Mouse (Mus musculus): ENCODE data around the gene Ppp1r1a. TPM values are rescaled to one million over a fixed set of nuclear protein-coding genes. Genes with fewer than 3 reads are reported as not detected.
A peak's percentile ranks its signal among the peaks of the same experiment; 100 is the strongest.

Ppp1r1a gene
- polyA plus RNA-seq, 1 experiment from 2014 or later, result 53.1 TPM

- no peak overlapping the region for H3K9ac ChIP-seq
- no peaks in the 10 kb centered on the region for H3K36me3 ChIP-seq
- 0% methylated on average over 1 of the region's 1 CpGs for WGBS
- peak; percentile 71 for ATAC-seq (ENCODE audit: low FRiP score, low read depth)
- H3K4me3 ChIP-seq, result no peak overlapping the region
- no peak overlapping the region for H3K4me2 ChIP-seq (replicated peaks)
- H3K9me3 ChIP-seq, result no peaks in the 10 kb centered on the region
- no peaks in the 10 kb centered on the region for H3K27me3 ChIP-seq (replicated peaks)
- no peaks in the 10 kb centered on the region for H3K4me1 ChIP-seq
- H3K27ac ChIP-seq, result no peak overlapping the region
Observed at GRCm38 (mm10) chr15:103482488-103482887, 55.3 kb downstream of the Ppp1r1a start.

Other genes starting within 250 kb of the Ppp1r1a start
- 0.25 and 0.29 TPM in 2 replicates for gene Gpr84, start 227.4 kb downstream of the Ppp1r1a start, polyA plus RNA-seq (2016; fragmentation: Nextera tagmentation; extraction: Ambion mirVana)
- gene Zfp385a, start 197.9 kb downstream of the Ppp1r1a start, polyA plus RNA-seq (2016; fragmentation: Nextera tagmentation; extraction: Ambion mirVana), result 20.2 and 20.9 TPM in 2 replicates
- gene Itga5, start 171.2 kb downstream of the Ppp1r1a start, polyA plus RNA-seq (2016; fragmentation: Nextera tagmentation; extraction: Ambion mirVana), result 19.1 and 19.9 TPM in 2 replicates
- not detected in 2 replicates for gene Gtsf1, start 107.5 kb downstream of the Ppp1r1a start, polyA plus RNA-seq (2016; fragmentation: Nextera tagmentation; extraction: Ambion mirVana)
- gene Gtsf2, start 89.5 kb downstream of the Ppp1r1a start, polyA plus RNA-seq (2016; fragmentation: Nextera tagmentation; extraction: Ambion mirVana), result 0.38 TPM in 1 of 2 replicates, not detected in the other
- gene Nckap1l, start 84.2 kb downstream of the Ppp1r1a start, polyA plus RNA-seq (2016; fragmentation: Nextera tagmentation; extraction: Ambion mirVana), result 1.7 and 1.8 TPM in 2 replicates
- gene Pde1b, start 35.0 kb downstream of the Ppp1r1a start, polyA plus RNA-seq (2016; fragmentation: Nextera tagmentation; extraction: Ambion mirVana), result 51.1 and 53.7 TPM in 2 replicates
- not detected in 2 replicates for gene Glycam1, start 27.1 kb upstream of the Ppp1r1a start, polyA plus RNA-seq (2016; fragmentation: Nextera tagmentation; extraction: Ambion mirVana)
- not detected in 2 replicates for gene Mucl1, start 217.5 kb upstream of the Ppp1r1a start, polyA plus RNA-seq (2016; fragmentation: Nextera tagmentation; extraction: Ambion mirVana)